Mouse (Mus musculus) kidney, embryonic 15.5 days (tissue): Measurements from ENCODE around the gene Igdcc4. TPM values are rescaled to one million over a fixed set of nuclear protein-coding genes. Genes with fewer than 3 reads are reported as not detected.

ENCODE experiments used
- ATAC-seq: fragments of 200-750 bp; cut with Nextera tagmentation; replicated peaks from 2 replicates; pipeline ENCODE4 v1.8.0; 2017; ENCODE audit warnings: moderate TSS enrichment; ENCODE audit not compliant: low FRiP score
- H3K27ac ChIP-seq: fragments of 300-500 bp; sonication (generic); 2 replicates; pipeline ENCODE4 v1.5.1; 2015; ENCODE audit warnings: mild to moderate bottlenecking, inconsistent platforms
- H3K27me3 ChIP-seq: fragments of 300-500 bp; sonication (generic); 2 replicates; pipeline ENCODE4 v1.6.1; 2015; ENCODE audit warnings: inconsistent platforms
- H3K36me3 ChIP-seq: fragments of 300-500 bp; sonication (generic); 2 replicates; pipeline ENCODE4 v1.6.1; 2015; ENCODE audit warnings: inconsistent platforms
- H3K4me1 ChIP-seq: fragments of 300-500 bp; sonication (generic); 2 replicates; pipeline ENCODE4 v1.6.1; 2015; ENCODE audit warnings: inconsistent platforms
- H3K4me2 ChIP-seq: fragments of 300-500 bp; sonication (generic); 2 replicates; pipeline ENCODE4 v1.6.1; 2015; ENCODE audit warnings: moderate library complexity, mild to moderate bottlenecking, inconsistent platforms
- H3K4me3 ChIP-seq: fragments of 300-500 bp; sonication (generic); replicated peaks from 2 replicates; pipeline ENCODE4 v1.5.1; 2015; ENCODE audit warnings: mild to moderate bottlenecking, inconsistent platforms
- H3K9ac ChIP-seq: fragments of 300-500 bp; sonication (generic); 2 replicates; pipeline ENCODE4 v1.6.1; 2015; ENCODE audit warnings: mild to moderate bottlenecking, inconsistent platforms
- H3K9me3 ChIP-seq: fragments of 300-500 bp; sonication (generic); replicated peaks from 2 replicates; pipeline ENCODE4 v1.6.1; 2016; ENCODE audit warnings: inconsistent platforms
- WGBS: fragments of 180-500 bp; shearing (Covaris S2); methylation state at CpG from one replicate; pipeline ENCODE4 v1.1.7; 2015; ENCODE audit warnings: mixed read lengths; 5-methylcytosine and 5-hydroxymethylcytosine counted together
- polyA plus RNA-seq: library from polyadenylated mRNA; unstranded; fragments of >200 nt; fragmentation: Nextera tagmentation; extraction: Ambion mirVana; gene quantifications from 2 replicates; pipeline ENCODE4 v1.2.1, GENCODE M21; 2015

Igdcc4 gene
- polyA plus RNA-seq, 1 experiment from 2014 or later, result 13.5 TPM

- H3K9ac ChIP-seq, result no peak overlapping the region
Measured at GRCm38 (mm10) chr9:65117516-65117915, 16.2 kb downstream of the Igdcc4 start.

GRCm38 (mm10) chr9:65120935-65121334, 19.6 kb downstream of the Igdcc4 start:
- H3K4me3 ChIP-seq, result no peak overlapping the region
- no peak overlapping the region for H3K9ac ChIP-seq
- H3K4me2 ChIP-seq, result no peak overlapping the region
- no peak overlapping the region for H3K27ac ChIP-seq
- peaks cover 12% of the 10 kb centered on the region for H3K4me1 ChIP-seq
- WGBS, result 7% methylated on average over 3 of the region's 3 CpGs
- H3K9me3 ChIP-seq, result no peaks in the 10 kb centered on the region
- H3K36me3 ChIP-seq, result peaks cover 11% of the 10 kb centered on the region; the same call in 1 of the 2 replicates
- peaks cover 42% of the 10 kb centered on the region for H3K27me3 ChIP-seq
- ATAC-seq, result 0 out of 2 replicates have a peak, but pooled peaks have one; percentile 34

More at GRCm38 (mm10) chr9:65117516-65117915, 16.2 kb downstream of the Igdcc4 start:
- no peak overlapping the region for H3K27ac ChIP-seq
- H3K4me1 ChIP-seq, result 0 out of 2 replicates have a peak, but pooled peaks cover 2% of the 10 kb centered on the region
- WGBS, result 64% methylated on average over 2 of the region's 2 CpGs
- H3K36me3 ChIP-seq, result peaks cover 5% of the 10 kb centered on the region; the same call in 1 of the 2 replicates
- no peak for ATAC-seq
- peaks cover 13% of the 10 kb centered on the region for H3K27me3 ChIP-seq
- H3K4me3 ChIP-seq, result no peak overlapping the region
- H3K4me2 ChIP-seq, result no peak overlapping the region
- H3K9me3 ChIP-seq, result no peaks in the 10 kb centered on the region

GRCm38 (mm10) chr9:65122545-65122944, 21.3 kb downstream of the Igdcc4 start:
- Histone ChIP-seq H3K4me2 (peak overlapping the region; percentile 31; the same call in 1 of the 2 replicates), H3K27ac (no peak overlapping the region), H3K4me1 (peaks cover 12% of the 10 kb centered on the region), H3K36me3 (peaks cover 11% of the 10 kb centered on the region; the same call in 1 of the 2 replicates), H3K9ac (no peak overlapping the region), H3K9me3 (no peaks in the 10 kb centered on the region), H3K27me3 (peaks cover 42% of the 10 kb centered on the region), H3K4me3 (peak overlapping the region; percentile 6; the same call in 1 of the 2 replicates)
- no peak for ATAC-seq
- 20% methylated on average over 18 of the region's 18 CpGs for WGBS

- Histone ChIP-seq H3K4me1 (peaks cover 21% of the 10 kb centered on the region), H3K9ac (peak overlapping the region; percentile 53), H3K27me3 (peaks cover 42% of the 10 kb centered on the region), H3K4me3 (peak overlapping the region; percentile 48), H3K36me3 (peaks cover 10% of the 10 kb centered on the region; the same call in 1 of the 2 replicates), H3K9me3 (no peaks in the 10 kb centered on the region), H3K4me2 (peak overlapping the region; percentile 95), H3K27ac (no peak overlapping the region)
- WGBS, result 5% methylated on average over 48 of the region's 48 CpGs
- ATAC-seq, result peak; percentile 50; the same call in 1 of the 2 replicates
Measured at GRCm38 (mm10) chr9:65123552-65124168, 22.4 kb downstream of the Igdcc4 start.

- Histone ChIP-seq H3K36me3 (peaks cover 7% of the 10 kb centered on the region; the same call in 1 of the 2 replicates), H3K9ac (no peak overlapping the region), H3K27ac (no peak overlapping the region), H3K4me1 (peaks cover 17% of the 10 kb centered on the region), H3K27me3 (peaks cover 36% of the 10 kb centered on the region), H3K9me3 (no peaks in the 10 kb centered on the region), H3K4me3 (peak overlapping the region; percentile 8), H3K4me2 (peak overlapping the region; percentile 48)
- ATAC-seq, result no peak
- WGBS, result 15% methylated on average over 25 of the region's 25 CpGs
Measured at GRCm38 (mm10) chr9:65128123-65128815, 27.0 kb downstream of the Igdcc4 start.

GRCm38 (mm10) chr9:65131717-65132116, 30.4 kb downstream of the Igdcc4 start:
- Histone ChIP-seq H3K9me3 (no peaks in the 10 kb centered on the region), H3K4me2 (no peak overlapping the region), H3K27me3 (peaks cover 39% of the 10 kb centered on the region), H3K4me3 (no peak overlapping the region), H3K36me3 (peaks cover 7% of the 10 kb centered on the region), H3K27ac (no peak overlapping the region), H3K4me1 (peaks cover 15% of the 10 kb centered on the region), H3K9ac (no peak overlapping the region)
- ATAC-seq, result no peak
- 72% methylated on average over 5 of the region's 5 CpGs for WGBS

- Histone ChIP-seq H3K27me3 (peaks cover 45% of the 10 kb centered on the region), H3K9ac (no peak overlapping the region), H3K4me3 (no peak overlapping the region), H3K36me3 (peaks cover 7% of the 10 kb centered on the region), H3K9me3 (no peaks in the 10 kb centered on the region), H3K4me2 (peak overlapping the region; percentile 28; the same call in 1 of the 2 replicates), H3K27ac (no peak overlapping the region), H3K4me1 (peaks cover 6% of the 10 kb centered on the region)
- 0 out of 2 replicates have a peak, but pooled peaks have one; percentile 17 for ATAC-seq
- 3% methylated on average over 10 of the region's 10 CpGs for WGBS
Measured at GRCm38 (mm10) chr9:65133739-65134138, 32.5 kb downstream of the Igdcc4 start.

GRCm38 (mm10) chr9:65135126-65135525, 33.8 kb downstream of the Igdcc4 start:
- Histone ChIP-seq H3K4me2 (no peak overlapping the region), H3K4me3 (no peak overlapping the region), H3K9me3 (no peaks in the 10 kb centered on the region), H3K4me1 (peaks cover 8% of the 10 kb centered on the region), H3K27me3 (peaks cover 55% of the 10 kb centered on the region), H3K27ac (no peak overlapping the region), H3K36me3 (peaks cover 7% of the 10 kb centered on the region), H3K9ac (no peak overlapping the region)
- 74% methylated on average over 4 of the region's 4 CpGs for WGBS
- no peak for ATAC-seq

GRCm38 (mm10) chr9:65140491-65140890, 39.2 kb downstream of the Igdcc4 start:
- Histone ChIP-seq H3K36me3 (peaks cover 8% of the 10 kb centered on the region; the same call in 1 of the 2 replicates), H3K4me1 (peaks cover 22% of the 10 kb centered on the region), H3K27me3 (peaks cover 46% of the 10 kb centered on the region), H3K27ac (peak overlapping the region; percentile 91), H3K9ac (peak overlapping the region; percentile 88), H3K4me2 (peak overlapping the region; percentile 98), H3K4me3 (peak overlapping the region; percentile 81), H3K9me3 (no peaks in the 10 kb centered on the region)
- no peak for ATAC-seq
- WGBS, result 1% methylated on average over 8 of the region's 8 CpGs

- WGBS, result 1% methylated on average over 36 of the region's 48 CpGs
- H3K27ac ChIP-seq, result peak within 1 kb of the TSS; percentile 91
- peaks cover 12% of the 10 kb centered on the region; the same call in 1 of the 2 replicates for H3K36me3 ChIP-seq
- no peaks in the 10 kb centered on the region for H3K9me3 ChIP-seq
- peaks cover 22% of the 10 kb centered on the region for H3K4me1 ChIP-seq
- H3K27me3 ChIP-seq, result peaks cover 42% of the 10 kb centered on the region
- peak within 1 kb of the TSS; percentile 98 for H3K4me2 ChIP-seq
- ATAC-seq, result peak; percentile 61
- H3K4me3 ChIP-seq, result peak within 1 kb of the TSS; percentile 81
- H3K9ac ChIP-seq, result peak within 1 kb of the TSS; percentile 88
Measured at GRCm38 (mm10) chr9:65140936-65141305, 39.6 kb downstream of the Igdcc4 start, which contains the start of gene Igdcc3. Gene Igdcc3 (plus strand): TSS chr9:65141189.

GRCm38 (mm10) chr9:65141306-65141975, 40.2 kb downstream of the Igdcc4 start:
- H3K4me2 ChIP-seq, result peak overlapping the region; percentile 98
- ATAC-seq, result peak; percentile 72
- H3K4me1 ChIP-seq, result peaks cover 22% of the 10 kb centered on the region
- H3K27ac ChIP-seq, result peak overlapping the region; percentile 91
- peak overlapping the region; percentile 81 for H3K4me3 ChIP-seq
- H3K27me3 ChIP-seq, result peaks cover 37% of the 10 kb centered on the region
- peak overlapping the region; percentile 88 for H3K9ac ChIP-seq
- WGBS, result under 1% methylated on average over 73 of the region's 73 CpGs
- H3K9me3 ChIP-seq, result no peaks in the 10 kb centered on the region
- peaks cover 12% of the 10 kb centered on the region; the same call in 1 of the 2 replicates for H3K36me3 ChIP-seq
